Mouse (Mus musculus) layer of hippocampus, postnatal 10 days (tissue): Measurements from ENCODE around the gene Art1. TPM values are rescaled to one million over a fixed set of nuclear protein-coding genes. Genes with fewer than 3 reads are reported as not detected.

Experiments
- DNase-seq, 2 experiments: peaks; one replicate each; pipeline ENCODE4 v3.0.0; 2021; ENCODE audit warnings: low spot score in 2 of 2
- total RNA-seq, 2 experiments: library from RNA; stranded (reverse); gene quantifications; 2 replicates each; pipeline ENCODE4 v1.2.3; 2021

The Art1 gene
- total RNA-seq, 2 experiments from 2014 or later: not detected

DNA sequence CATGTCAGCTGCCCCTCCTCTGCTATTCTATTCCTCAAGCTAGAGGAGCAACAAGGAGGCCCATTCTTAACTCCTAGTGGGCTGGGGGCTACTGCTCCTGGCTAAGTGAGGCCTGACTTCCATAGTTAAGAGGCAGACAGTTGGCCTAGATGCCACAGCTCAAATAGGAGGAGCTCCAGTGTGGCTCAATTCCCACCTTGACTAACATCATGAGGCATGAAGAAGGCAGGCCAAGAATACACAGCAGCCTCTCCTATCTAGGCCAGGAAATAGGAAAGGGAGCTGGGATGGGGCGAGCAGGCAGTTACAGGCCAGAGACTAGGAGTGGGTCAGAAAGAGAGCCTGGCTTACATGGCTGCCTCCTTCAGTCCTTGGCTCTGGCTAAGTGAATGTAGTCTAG lies 6.7 kb downstream of the Art1 start:
- no peak for DNase-seq

DNA sequence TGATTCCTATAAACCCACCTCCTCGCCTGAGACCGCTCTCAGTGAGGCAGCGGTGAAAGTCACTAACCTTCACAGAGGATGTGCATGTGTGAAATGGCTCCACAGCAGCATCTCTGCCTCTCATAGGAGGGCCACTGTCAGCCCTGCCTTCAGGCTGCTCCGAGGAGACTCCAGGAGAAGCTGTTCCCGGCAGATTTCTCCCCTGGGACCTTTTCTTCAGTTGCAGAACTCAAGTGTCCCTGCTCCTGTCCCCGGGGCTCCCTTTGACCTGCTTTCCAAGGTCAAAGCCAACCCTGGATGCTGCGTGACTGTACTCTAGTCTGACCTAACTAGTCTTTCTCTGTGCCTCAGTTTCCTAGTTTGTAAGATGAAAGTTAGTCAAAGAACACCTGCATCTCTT lies 7.6 kb downstream of the Art1 start, which contains the start of gene Art5:
Art5 (minus strand) TSS at position 319 of the 400 bp plus-strand sequence.
- DNase-seq: no peak

- no peak for DNase-seq
Observed at GRCm38 (mm10) chr7:102109746-102110145, 8.2 kb downstream of the Art1 start.

GRCm38 (mm10) chr7:102113151-102113729 lies 11.7 kb downstream of the Art1 start:
- no peak for DNase-seq

DNA sequence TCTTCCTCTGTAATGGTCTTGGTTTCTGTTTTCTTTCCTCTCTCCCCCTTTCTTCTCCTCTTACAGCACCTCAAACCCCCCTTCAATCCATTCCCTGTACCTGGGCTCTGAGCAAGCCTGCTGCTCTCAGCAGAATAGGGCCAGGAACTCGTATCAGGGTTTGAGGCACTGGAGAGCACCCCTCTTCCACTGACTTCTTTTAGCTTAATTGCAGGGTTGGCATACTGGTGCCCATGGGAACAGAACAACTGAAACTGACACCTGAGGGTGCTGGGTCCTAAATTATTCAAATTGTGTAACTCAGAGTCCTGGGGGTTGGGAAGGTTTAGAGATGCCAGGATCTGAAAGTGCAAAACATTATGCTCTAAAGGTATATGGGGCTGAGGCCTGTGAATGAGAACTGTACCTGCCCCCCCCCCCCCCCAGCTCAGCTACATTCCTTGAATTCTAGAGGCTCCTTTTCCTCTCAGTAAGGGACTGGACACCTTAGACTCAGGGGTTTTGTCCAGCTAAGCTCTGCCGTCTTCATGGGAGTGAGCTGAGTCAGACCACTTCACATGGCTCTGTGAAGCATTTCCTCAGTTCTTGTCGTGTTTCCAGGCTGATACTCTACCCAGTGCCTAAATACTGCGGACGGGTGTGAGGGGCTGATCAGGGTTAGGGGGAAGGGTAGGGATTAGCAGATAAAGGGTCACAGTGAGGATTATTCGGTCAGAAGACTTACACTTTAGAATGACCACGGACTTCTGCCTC lies 15.2 kb downstream of the Art1 start, which contains the start of gene Chrna10:
Chrna10 (minus strand) TSS at position 250 of the 753 bp plus-strand sequence.
- no peak for DNase-seq

DNA sequence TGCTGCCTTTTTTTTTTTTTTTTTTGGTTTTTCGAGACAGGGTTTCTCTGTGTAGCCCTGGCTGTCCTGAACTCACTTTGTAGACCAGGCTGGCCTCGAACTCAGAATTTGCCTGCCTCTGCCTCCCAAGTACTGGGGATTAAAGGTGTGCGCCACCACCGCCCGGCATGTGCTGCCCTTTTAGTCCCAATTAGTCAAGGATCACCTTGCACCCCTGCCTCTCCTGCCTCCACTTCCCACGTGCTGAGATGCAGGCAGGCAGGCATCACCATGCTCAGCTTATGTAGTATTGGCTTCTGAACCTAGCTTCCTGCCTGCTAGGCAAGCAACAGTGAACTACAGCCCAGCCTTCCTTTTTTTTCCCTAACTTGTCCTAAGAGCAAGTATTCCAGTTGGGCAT lies 15.8 kb downstream of the Art1 start:
- no peak for DNase-seq

DNA sequence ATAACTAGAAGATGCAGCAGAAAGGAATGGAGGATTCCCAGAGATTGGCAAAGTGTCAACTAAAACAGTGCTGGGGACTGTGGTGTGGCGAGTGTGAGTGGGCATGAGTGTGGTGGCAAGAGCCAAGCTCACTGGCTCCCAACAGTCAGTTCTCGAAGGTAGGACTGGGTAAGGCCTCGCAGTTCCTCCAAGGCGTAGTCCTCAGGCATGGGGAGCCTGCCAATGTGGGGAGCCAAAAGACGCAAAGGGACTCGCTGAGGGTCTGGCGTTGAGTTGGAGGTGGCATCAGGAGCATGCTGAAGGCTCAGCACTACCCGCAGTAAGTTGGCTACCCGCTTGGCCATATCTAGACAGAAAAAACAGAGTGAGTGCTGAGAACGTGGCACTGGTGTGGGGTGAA lies 18.8 kb downstream of the Art1 start:
- DNase-seq: no peak

GRCm38 (mm10) chr7:102132395-102132794 lies 30.9 kb downstream of the Art1 start:
- no peak for DNase-seq

DNA sequence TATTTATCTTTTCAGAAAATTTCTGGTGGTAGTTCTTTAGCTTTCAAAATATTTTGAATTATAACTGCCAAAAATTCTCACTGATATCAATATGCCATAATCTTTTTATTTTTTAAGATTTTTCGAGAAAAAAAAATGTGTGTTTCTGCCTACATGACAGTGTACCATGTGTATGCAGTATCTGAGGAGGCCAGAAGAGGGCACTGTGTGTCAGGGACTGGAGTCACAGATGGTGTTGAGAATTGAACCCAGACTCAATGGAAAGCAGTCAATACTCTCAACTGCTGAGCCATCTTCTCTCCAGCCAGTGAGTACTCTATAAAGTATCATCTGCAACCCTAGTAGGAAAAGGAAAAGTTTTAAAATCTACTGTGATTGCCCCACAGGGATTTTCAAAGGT lies 35.9 kb downstream of the Art1 start:
- DNase-seq: peak; percentile 27 to 33

GRCm38 (mm10) chr7:102137898-102138297 lies 36.4 kb downstream of the Art1 start:
- DNase-seq: no peak

- DNase-seq: no peak
Observed at GRCm38 (mm10) chr7:102153691-102154090, 52.1 kb downstream of the Art1 start.

Other genes with a start within 250 kb of the Art1 start
- 1 to 10 TPM; 1.2 to 1.3 TPM for gene Folr2, start 244.5 kb upstream of the Art1 start, total RNA-seq
- gene Anapc15, start 238.0 kb upstream of the Art1 start, total RNA-seq: 10 to 100 TPM; 31.8 to 34.3 TPM
- gene Folr1, start 231.0 kb upstream of the Art1 start, total RNA-seq: 10 to 100 TPM in 1 of 2 experiments, 1 to 10 TPM in 1; 1.3 to 17.2 TPM
- gene Lamtor1, start 195.8 kb upstream of the Art1 start, total RNA-seq: 10 to 100 TPM; 98.0 to 98.3 TPM
- gene Tomt, start 195.4 kb upstream of the Art1 start, total RNA-seq: under 1 TPM in 1 of 2 experiments, not detected in 1; 0.11 TPM
- 1 to 10 TPM; 5.2 to 6.5 TPM for gene Lrrc51, start 167.8 kb upstream of the Art1 start, total RNA-seq
- 10 to 100 TPM; 64.7 to 71.6 TPM for gene Numa1, start 167.6 kb upstream of the Art1 start, total RNA-seq
- gene Il18bp, start 83.1 kb upstream of the Art1 start, total RNA-seq: 10 to 100 TPM; 11.1 to 11.9 TPM
- gene Rnf121, start 36.3 kb upstream of the Art1 start, total RNA-seq: 10 to 100 TPM; 44.6 to 45.4 TPM
- gene Xndc1, start 36.2 kb upstream of the Art1 start, total RNA-seq: 10 to 100 TPM; 23.2 to 23.6 TPM
- 1 to 10 TPM; 1.5 to 1.9 TPM for gene Xntrpc, start 36.0 kb upstream of the Art1 start, total RNA-seq
- 1 to 10 TPM in 1 of 2 experiments, under 1 TPM in 1; 0.36 to 1.5 TPM for gene Trpc2, start 18.6 kb upstream of the Art1 start, total RNA-seq
- gene Art5, start 7.7 kb downstream of the Art1 start, total RNA-seq: not detected
- gene Chrna10, start 15.1 kb downstream of the Art1 start, total RNA-seq: not detected
- 10 to 100 TPM; 33.3 to 34.0 TPM for gene Nup98, start 108.4 kb downstream of the Art1 start, total RNA-seq
- 10 to 100 TPM; 29.9 to 34.3 TPM for gene Pgap2, start 108.5 kb downstream of the Art1 start, total RNA-seq
- gene Rhog, start 154.3 kb downstream of the Art1 start, total RNA-seq: 10 to 100 TPM; 15.8 to 16.3 TPM
- 10 to 100 TPM; 56.7 to 66.1 TPM for gene Stim1, start 166.1 kb downstream of the Art1 start, total RNA-seq